Mouse (Mus musculus) brain, embryonic 18.5 days (tissue): ENCODE results near the gene Procr.

Source experiments
- DNase-seq: peaks from one replicate; pipeline ENCODE4 v3.0.0-alpha.2; 2012; ENCODE audit warnings: low read depth, low spot score

The Procr gene

GRCm38 (mm10) chr2:155755746-155756145 is 4.8 kb downstream of the Procr start:
- DNase-seq = no peak

GRCm38 (mm10) chr2:155756855-155757566 is 6.1 kb downstream of the Procr start:
- no peak for DNase-seq

- peak; percentile 24 for DNase-seq
Observed at GRCm38 (mm10) chr2:155764679-155765418, 13.9 kb downstream of the Procr start.

GRCm38 (mm10) chr2:155773664-155774063 is 22.7 kb downstream of the Procr start:
- DNase-seq = no peak

GRCm38 (mm10) chr2:155774261-155774926 is 23.5 kb downstream of the Procr start:
- DNase-seq = no peak

GRCm38 (mm10) chr2:155774927-155775684 is 24.2 kb downstream of the Procr start, which contains the start of gene Mmp24:
Gene Mmp24, plus strand, starts transcription at chr2:155775342.
- DNase-seq = no peak

- peak; percentile 34 for DNase-seq
Observed at GRCm38 (mm10) chr2:155775685-155776263, 24.9 kb downstream of the Procr start.

- no peak for DNase-seq
Observed at GRCm38 (mm10) chr2:155776824-155777687, 26.1 kb downstream of the Procr start.

- DNase-seq = no peak
Observed at GRCm38 (mm10) chr2:155777688-155777985, 26.7 kb downstream of the Procr start.

- DNase-seq = no peak
Observed at GRCm38 (mm10) chr2:155778004-155778403, 27.1 kb downstream of the Procr start.

- DNase-seq = no peak
Observed at GRCm38 (mm10) chr2:155779066-155779465, 28.1 kb downstream of the Procr start.

GRCm38 (mm10) chr2:155779506-155779905 is 28.6 kb downstream of the Procr start:
- no peak for DNase-seq

GRCm38 (mm10) chr2:155784534-155784933 is 33.6 kb downstream of the Procr start:
- DNase-seq = no peak

GRCm38 (mm10) chr2:155786905-155787304 is 36.0 kb downstream of the Procr start:
- no peak for DNase-seq

- no peak for DNase-seq
Observed at GRCm38 (mm10) chr2:155787949-155788931, 37.3 kb downstream of the Procr start.

- no peak for DNase-seq
Observed at GRCm38 (mm10) chr2:155792899-155793298, 42.0 kb downstream of the Procr start.

- no peak for DNase-seq
Observed at GRCm38 (mm10) chr2:155794674-155795445, 43.9 kb downstream of the Procr start.

- no peak for DNase-seq
Observed at GRCm38 (mm10) chr2:155798613-155799012, 47.7 kb downstream of the Procr start.

GRCm38 (mm10) chr2:155802761-155803160 is 51.8 kb downstream of the Procr start:
- DNase-seq = no peak
